Mouse (Mus musculus): ENCODE results near the gene Ush1g. TPM values are rescaled to one million over a fixed set of nuclear protein-coding genes. Genes with fewer than 3 reads are reported as not detected.

Ush1g gene
- polyA plus RNA-seq, 1 experiment from 2014 or later = 0.32 TPM

DNA sequence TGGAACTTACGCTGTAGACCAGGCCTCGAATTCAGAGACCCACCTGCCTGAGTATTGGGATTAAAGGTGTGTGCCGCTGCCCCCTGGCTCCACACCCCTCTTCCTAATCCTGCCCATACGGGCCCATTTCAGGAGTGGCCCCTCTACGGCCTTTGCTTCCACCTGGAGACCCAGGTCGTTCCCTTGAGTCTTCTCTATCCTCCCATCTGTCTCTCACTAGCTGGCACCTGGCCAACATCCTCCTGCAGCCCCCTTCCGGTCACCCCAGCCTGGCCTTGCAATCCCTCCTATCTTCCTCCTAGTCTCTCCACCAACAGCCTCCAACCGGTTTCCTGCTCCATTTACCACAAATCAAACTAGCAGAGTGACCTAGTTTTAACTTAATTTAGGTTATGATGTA is 32.0 kb downstream of the Ush1g start:
- Histone ChIP-seq H3K4me1 (ENCODE audit: control insufficient read depth, insufficient read depth, low read length) (peaks cover 8% of the 10 kb centered on the region; the same call in 1 of the 2 replicates), H3K27me3 (ENCODE audit: control insufficient read depth, insufficient read depth, low read length) (no peaks in the 10 kb centered on the region), H3K9ac (ENCODE audit: low read length) (no peak overlapping the region), H3K9me3 (replicated peaks; ENCODE audit: control insufficient read depth, low read length) (no peaks in the 10 kb centered on the region), H3K4me3 (ENCODE audit: low read length) (no peak overlapping the region), H3K36me3 (ENCODE audit: control insufficient read depth, insufficient read depth) (no peaks in the 10 kb centered on the region), H3K27ac (ENCODE audit: low read length) (no peak overlapping the region), H3K4me2 (ENCODE audit: low read depth, low read length) (no peak overlapping the region)
- no peak for ATAC-seq (replicated peaks; ENCODE audit: extremely low read depth, insufficient read depth, low FRiP score)
- 67% methylated on average over 8 of the region's 8 CpGs for WGBS

DNA sequence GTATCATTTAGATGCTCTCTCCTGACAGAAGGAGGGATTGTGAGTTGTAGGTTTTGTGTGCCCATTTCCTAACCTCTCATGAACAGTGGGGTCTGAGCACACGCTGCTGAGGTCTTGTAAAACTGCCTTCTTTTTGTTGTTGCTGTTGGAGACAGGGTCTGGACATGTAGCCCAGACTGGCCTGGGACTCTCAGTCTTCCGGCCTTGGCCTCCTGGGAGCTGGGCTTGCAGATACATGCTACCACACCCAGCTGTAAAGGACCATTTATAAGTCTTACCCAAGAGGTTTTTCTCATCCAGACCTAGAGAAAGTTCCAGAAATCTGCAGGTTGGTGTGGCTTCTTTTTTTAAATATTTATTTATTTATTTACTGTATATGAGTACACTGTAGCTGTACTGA is 33.5 kb downstream of the Ush1g start:
- no peak overlapping the region for H3K9ac ChIP-seq (ENCODE audit: low read length)
- 79% methylated on average over 2 of the region's 2 CpGs for WGBS
- H3K27ac ChIP-seq (ENCODE audit: low read length) = no peak overlapping the region
- H3K4me2 ChIP-seq (ENCODE audit: low read depth, low read length) = no peak overlapping the region
- H3K36me3 ChIP-seq (ENCODE audit: control insufficient read depth, insufficient read depth) = no peaks in the 10 kb centered on the region
- H3K4me1 ChIP-seq (ENCODE audit: control insufficient read depth, insufficient read depth, low read length) = peaks cover 8% of the 10 kb centered on the region; the same call in 1 of the 2 replicates
- H3K9me3 ChIP-seq (replicated peaks; ENCODE audit: control insufficient read depth, low read length) = no peaks in the 10 kb centered on the region
- ATAC-seq (replicated peaks; ENCODE audit: extremely low read depth, insufficient read depth, low FRiP score) = no peak
- H3K4me3 ChIP-seq (ENCODE audit: low read length) = no peak overlapping the region
- no peaks in the 10 kb centered on the region for H3K27me3 ChIP-seq (ENCODE audit: control insufficient read depth, insufficient read depth, low read length)

- Histone ChIP-seq H3K9me3 (replicated peaks; ENCODE audit: control insufficient read depth, low read length) (no peaks in the 10 kb centered on the region), H3K9ac (ENCODE audit: low read length) (no peak overlapping the region), H3K27me3 (ENCODE audit: control insufficient read depth, insufficient read depth, low read length) (no peaks in the 10 kb centered on the region), H3K4me2 (ENCODE audit: low read depth, low read length) (no peak overlapping the region), H3K27ac (ENCODE audit: low read length) (no peak overlapping the region), H3K4me3 (ENCODE audit: low read length) (no peak overlapping the region), H3K36me3 (ENCODE audit: control insufficient read depth, insufficient read depth) (no peaks in the 10 kb centered on the region), H3K4me1 (ENCODE audit: control insufficient read depth, insufficient read depth, low read length) (0 out of 2 replicates have a peak, but pooled peaks cover 3% of the 10 kb centered on the region)
- WGBS = 78% methylated on average over 5 of the region's 5 CpGs
- no peak for ATAC-seq (replicated peaks; ENCODE audit: extremely low read depth, insufficient read depth, low FRiP score)
Observed at GRCm38 (mm10) chr11:115287386-115287785, 34.5 kb downstream of the Ush1g start.

DNA sequence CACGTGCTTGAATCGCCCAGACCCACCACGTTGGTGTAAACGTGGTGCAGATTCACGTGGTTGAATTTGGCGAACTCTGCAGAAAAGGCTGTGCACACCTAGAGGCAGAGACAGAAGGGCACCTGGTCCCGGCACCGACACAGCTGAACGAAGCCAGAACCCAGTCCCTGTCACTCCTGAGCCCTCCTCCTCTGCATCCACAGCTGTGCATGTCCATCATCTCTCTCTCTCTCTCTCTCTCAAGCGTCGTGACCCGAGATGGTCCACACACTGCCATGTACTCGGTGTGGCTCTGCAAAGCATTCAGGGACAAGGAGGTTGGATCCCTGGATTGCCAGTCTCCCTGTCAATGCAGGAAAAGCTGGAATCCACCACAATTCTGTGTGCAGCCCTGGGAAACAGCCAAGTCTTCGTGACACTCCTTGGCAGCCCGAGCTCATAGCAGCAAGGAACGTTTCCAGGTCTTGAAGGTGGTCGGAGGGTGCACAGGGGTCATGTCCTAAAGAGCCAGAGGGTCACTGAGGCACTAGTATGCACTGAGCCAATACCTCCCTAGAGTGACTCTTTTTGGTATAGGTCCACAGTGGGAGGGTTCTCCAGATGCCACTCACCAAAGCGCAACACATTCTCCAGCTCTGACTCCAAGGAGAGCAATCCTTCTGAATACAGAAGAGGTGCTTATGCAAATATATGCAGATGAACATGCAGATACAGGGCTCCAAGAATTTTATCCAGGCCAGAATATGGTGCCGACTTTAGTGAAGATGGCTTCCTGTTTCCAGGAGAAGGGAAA is 35.4 kb downstream of the Ush1g start:
- Histone ChIP-seq H3K4me1 (ENCODE audit: control insufficient read depth, insufficient read depth, low read length) (0 out of 2 replicates have a peak, but pooled peaks cover 2% of the 10 kb centered on the region), H3K27me3 (ENCODE audit: control insufficient read depth, insufficient read depth, low read length) (no peaks in the 10 kb centered on the region), H3K9ac (ENCODE audit: low read length) (no peak overlapping the region), H3K36me3 (ENCODE audit: control insufficient read depth, insufficient read depth) (no peaks in the 10 kb centered on the region), H3K4me2 (ENCODE audit: low read depth, low read length) (no peak overlapping the region), H3K9me3 (replicated peaks; ENCODE audit: control insufficient read depth, low read length) (no peaks in the 10 kb centered on the region), H3K4me3 (ENCODE audit: low read length) (no peak overlapping the region), H3K27ac (ENCODE audit: low read length) (no peak overlapping the region)
- 66% methylated on average over 19 of the region's 19 CpGs for WGBS
- no peak for ATAC-seq (replicated peaks; ENCODE audit: extremely low read depth, insufficient read depth, low FRiP score)

DNA sequence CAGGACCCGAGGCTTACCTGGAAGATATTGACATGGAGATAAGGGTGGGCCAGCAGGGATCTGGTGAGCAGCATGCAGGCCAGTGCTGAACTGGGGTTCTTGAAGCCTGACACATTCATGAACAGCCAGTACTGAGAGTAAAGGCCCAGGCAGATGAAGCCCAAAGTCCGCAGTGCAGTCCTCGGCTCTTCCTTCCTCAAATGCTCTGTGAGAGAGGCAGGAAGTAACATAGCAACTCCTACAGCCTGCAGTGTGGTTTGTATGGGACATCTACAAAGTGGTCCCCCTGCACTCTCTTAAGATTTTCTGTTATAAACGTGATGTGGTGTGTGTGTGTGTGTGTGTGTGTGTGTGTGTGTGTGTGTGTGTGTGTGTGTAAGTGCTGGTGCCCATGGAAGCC is 36.6 kb downstream of the Ush1g start:
- 45% methylated on average over 4 of the region's 4 CpGs for WGBS
- no peaks in the 10 kb centered on the region for H3K9me3 ChIP-seq (replicated peaks; ENCODE audit: control insufficient read depth, low read length)
- H3K4me3 ChIP-seq (ENCODE audit: low read length) = no peak overlapping the region
- H3K27me3 ChIP-seq (ENCODE audit: control insufficient read depth, insufficient read depth, low read length) = no peaks in the 10 kb centered on the region
- H3K9ac ChIP-seq (ENCODE audit: low read length) = no peak overlapping the region
- H3K36me3 ChIP-seq (ENCODE audit: control insufficient read depth, insufficient read depth) = no peaks in the 10 kb centered on the region
- no peak overlapping the region for H3K27ac ChIP-seq (ENCODE audit: low read length)
- no peak for ATAC-seq (replicated peaks; ENCODE audit: extremely low read depth, insufficient read depth, low FRiP score)
- H3K4me2 ChIP-seq (ENCODE audit: low read depth, low read length) = no peak overlapping the region
- no peaks in the 10 kb centered on the region for H3K4me1 ChIP-seq (ENCODE audit: control insufficient read depth, insufficient read depth, low read length)

DNA sequence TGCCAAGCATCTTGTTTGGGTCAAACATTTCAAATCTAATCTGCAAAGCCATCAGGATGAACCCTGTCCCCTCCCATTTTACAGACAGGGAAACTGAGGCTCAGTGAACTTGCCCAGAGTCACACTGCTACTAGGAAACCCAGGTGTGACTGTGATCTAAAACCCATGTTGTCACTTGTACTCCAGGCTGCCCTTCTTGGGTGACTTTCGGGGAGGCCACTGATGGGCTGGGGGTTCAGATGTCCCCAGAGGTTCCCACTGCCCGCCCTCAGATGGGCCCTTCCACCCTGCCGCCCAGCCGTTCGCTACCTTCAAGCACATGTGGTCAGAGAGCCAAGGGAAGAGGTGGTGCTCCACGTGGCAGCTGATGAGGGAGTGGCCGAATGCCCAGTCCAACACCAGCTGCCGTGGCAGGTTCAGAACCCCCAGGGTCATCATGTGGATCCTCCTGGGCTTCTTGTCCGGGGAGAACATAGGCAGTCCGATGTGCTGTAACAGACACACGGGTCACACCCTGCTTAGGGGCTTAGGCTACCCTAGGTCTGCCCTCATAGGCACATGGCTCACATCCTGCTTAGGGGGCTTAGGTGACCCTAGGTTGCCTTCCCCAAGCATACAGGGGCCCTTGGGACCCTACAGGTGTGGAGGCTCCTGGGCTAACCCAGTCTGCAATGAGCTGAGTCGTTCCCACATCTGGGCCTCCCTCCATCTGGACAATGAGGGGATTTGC is 37.8 kb downstream of the Ush1g start:
- H3K9me3 ChIP-seq (replicated peaks; ENCODE audit: control insufficient read depth, low read length) = no peaks in the 10 kb centered on the region
- WGBS = 78% methylated on average over 12 of the region's 12 CpGs

GRCm38 (mm10) chr11:115283486-115283765 is 38.4 kb downstream of the Ush1g start:
- ATAC-seq (replicated peaks; ENCODE audit: extremely low read depth, insufficient read depth, low FRiP score) = no peak
- Histone ChIP-seq H3K9ac (ENCODE audit: low read length) (no peak overlapping the region), H3K4me1 (ENCODE audit: control insufficient read depth, insufficient read depth, low read length) (no peaks in the 10 kb centered on the region), H3K27ac (ENCODE audit: low read length) (no peak overlapping the region), H3K4me3 (ENCODE audit: low read length) (no peak overlapping the region), H3K27me3 (ENCODE audit: control insufficient read depth, insufficient read depth, low read length) (no peaks in the 10 kb centered on the region), H3K36me3 (ENCODE audit: control insufficient read depth, insufficient read depth) (no peaks in the 10 kb centered on the region), H3K4me2 (ENCODE audit: low read depth, low read length) (no peak overlapping the region), H3K9me3 (replicated peaks; ENCODE audit: control insufficient read depth, low read length) (no peaks in the 10 kb centered on the region)
- WGBS = 71% methylated on average over 9 of the region's 9 CpGs

More for the DNA sequence above, 37.8 kb downstream of the Ush1g start:
- Histone ChIP-seq H3K27me3 (ENCODE audit: control insufficient read depth, insufficient read depth, low read length) (no peaks in the 10 kb centered on the region), H3K4me2 (ENCODE audit: low read depth, low read length) (no peak overlapping the region), H3K27ac (ENCODE audit: low read length) (no peak overlapping the region), H3K4me1 (ENCODE audit: control insufficient read depth, insufficient read depth, low read length) (no peaks in the 10 kb centered on the region), H3K36me3 (ENCODE audit: control insufficient read depth, insufficient read depth) (no peaks in the 10 kb centered on the region), H3K9ac (ENCODE audit: low read length) (no peak overlapping the region), H3K4me3 (ENCODE audit: low read length) (no peak overlapping the region)
- no peak for ATAC-seq (replicated peaks; ENCODE audit: extremely low read depth, insufficient read depth, low FRiP score)

GRCm38 (mm10) chr11:115282723-115283485 is 38.9 kb downstream of the Ush1g start:
- Histone ChIP-seq H3K36me3 (ENCODE audit: control insufficient read depth, insufficient read depth) (no peaks in the 10 kb centered on the region), H3K4me2 (ENCODE audit: low read depth, low read length) (no peak overlapping the region), H3K27me3 (ENCODE audit: control insufficient read depth, insufficient read depth, low read length) (no peaks in the 10 kb centered on the region), H3K9me3 (replicated peaks; ENCODE audit: control insufficient read depth, low read length) (no peaks in the 10 kb centered on the region), H3K4me1 (ENCODE audit: control insufficient read depth, insufficient read depth, low read length) (peaks cover 2% of the 10 kb centered on the region; the same call in 1 of the 2 replicates), H3K4me3 (ENCODE audit: low read length) (no peak overlapping the region), H3K9ac (ENCODE audit: low read length) (no peak overlapping the region), H3K27ac (ENCODE audit: low read length) (no peak overlapping the region)
- ATAC-seq (replicated peaks; ENCODE audit: extremely low read depth, insufficient read depth, low FRiP score) = no peak
- 72% methylated on average over 8 of the region's 8 CpGs for WGBS

- H3K9ac ChIP-seq (ENCODE audit: low read length) = no peak overlapping the region
- H3K4me1 ChIP-seq (ENCODE audit: control insufficient read depth, insufficient read depth, low read length) = peaks cover 5% of the 10 kb centered on the region
- no peaks in the 10 kb centered on the region for H3K27me3 ChIP-seq (ENCODE audit: control insufficient read depth, insufficient read depth, low read length)
- WGBS = 56% methylated on average over 8 of the region's 8 CpGs
- H3K27ac ChIP-seq (ENCODE audit: low read length) = no peak overlapping the region
- ATAC-seq (replicated peaks; ENCODE audit: extremely low read depth, insufficient read depth, low FRiP score) = no peak
- H3K4me2 ChIP-seq (ENCODE audit: low read depth, low read length) = no peak overlapping the region
- H3K9me3 ChIP-seq (replicated peaks; ENCODE audit: control insufficient read depth, low read length) = no peaks in the 10 kb centered on the region
- H3K4me3 ChIP-seq (ENCODE audit: low read length) = no peak overlapping the region
- H3K36me3 ChIP-seq (ENCODE audit: control insufficient read depth, insufficient read depth) = no peaks in the 10 kb centered on the region
Observed at GRCm38 (mm10) chr11:115282295-115282694, 39.5 kb downstream of the Ush1g start.
